Mouse (Mus musculus) intestine, embryonic 15.5 days (tissue): Measurements from ENCODE around the gene Htr7. TPM values are rescaled to one million over a fixed set of nuclear protein-coding genes. Genes with fewer than 3 reads are reported as not detected.

Source experiments
- ATAC-seq: fragments of 200-750 bp; cut with Nextera tagmentation; 2 replicates; pipeline ENCODE4 v1.8.0; 2017; ENCODE audit warnings: moderate TSS enrichment, moderate library complexity
- H3K27ac ChIP-seq: fragments of 300-500 bp; sonication (generic); 2 replicates; pipeline ENCODE4 v1.5.1; 2015; ENCODE audit warnings: mild to moderate bottlenecking, inconsistent platforms
- H3K27me3 ChIP-seq: fragments of 300-500 bp; sonication (generic); replicated peaks from 2 replicates; pipeline ENCODE4 v1.6.1; 2015; ENCODE audit warnings: inconsistent platforms
- H3K36me3 ChIP-seq: fragments of 300-500 bp; sonication (generic); 2 replicates; pipeline ENCODE4 v1.6.1; 2015; ENCODE audit warnings: inconsistent platforms
- H3K4me1 ChIP-seq: fragments of 300-500 bp; sonication (generic); replicated peaks from 2 replicates; pipeline ENCODE4 v1.6.1; 2015; ENCODE audit warnings: inconsistent platforms
- H3K4me2 ChIP-seq: fragments of 300-500 bp; sonication (generic); replicated peaks from 2 replicates; pipeline ENCODE4 v1.6.1; 2015; ENCODE audit warnings: mild to moderate bottlenecking, inconsistent platforms
- H3K4me3 ChIP-seq: fragments of 300-500 bp; sonication (generic); replicated peaks from 2 replicates; pipeline ENCODE4 v1.5.1; 2015; ENCODE audit warnings: inconsistent platforms
- H3K9ac ChIP-seq: fragments of 300-500 bp; sonication (generic); 2 replicates; pipeline ENCODE4 v1.6.1; 2015; ENCODE audit warnings: inconsistent platforms
- H3K9me3 ChIP-seq: fragments of 300-500 bp; sonication (generic); 2 replicates; pipeline ENCODE4 v1.6.1; 2016; ENCODE audit warnings: inconsistent platforms
- WGBS: fragments of 180-500 bp; shearing (Covaris S2); methylation state at CpG from one replicate; pipeline ENCODE4 v1.1.7; 2015; 5-methylcytosine and 5-hydroxymethylcytosine counted together
- polyA plus RNA-seq: library from polyadenylated mRNA; unstranded; fragments of >200 nt; fragmentation: Nextera tagmentation; extraction: Ambion mirVana; gene quantifications from 2 replicates; pipeline ENCODE4 v1.2.1, GENCODE M21; 2015

The Htr7 gene
- polyA plus RNA-seq, 1 experiment from 2014 or later, result 0.06 TPM

DNA sequence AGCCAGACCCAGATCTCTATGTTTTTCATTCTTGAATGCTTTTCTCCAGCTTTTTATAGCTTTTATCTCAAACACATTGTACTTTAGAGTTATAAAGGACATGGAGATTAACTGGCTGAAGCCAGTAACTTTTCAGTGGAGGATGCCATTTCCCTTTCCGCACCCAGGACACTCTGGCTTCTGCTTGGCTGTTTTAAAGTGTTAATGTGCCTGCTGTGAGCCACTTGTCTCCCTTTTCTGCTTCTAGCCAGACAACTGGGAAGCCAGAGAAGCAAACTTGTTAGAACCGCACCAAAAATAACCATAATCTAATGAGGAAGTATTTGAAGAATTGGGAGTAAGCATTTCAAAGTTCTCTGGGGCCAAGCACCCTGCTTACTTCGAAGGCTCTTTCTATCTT lies 42.5 kb downstream of the Htr7 start:
- Histone ChIP-seq H3K27me3 (no peaks in the 10 kb centered on the region), H3K36me3 (no peaks in the 10 kb centered on the region), H3K4me3 (no peak overlapping the region), H3K4me1 (no peaks in the 10 kb centered on the region), H3K4me2 (no peak overlapping the region), H3K9me3 (no peaks in the 10 kb centered on the region), H3K27ac (no peak overlapping the region), H3K9ac (no peak overlapping the region)
- ATAC-seq, result no peak
- 24% methylated on average over 3 of the region's 3 CpGs for WGBS

DNA sequence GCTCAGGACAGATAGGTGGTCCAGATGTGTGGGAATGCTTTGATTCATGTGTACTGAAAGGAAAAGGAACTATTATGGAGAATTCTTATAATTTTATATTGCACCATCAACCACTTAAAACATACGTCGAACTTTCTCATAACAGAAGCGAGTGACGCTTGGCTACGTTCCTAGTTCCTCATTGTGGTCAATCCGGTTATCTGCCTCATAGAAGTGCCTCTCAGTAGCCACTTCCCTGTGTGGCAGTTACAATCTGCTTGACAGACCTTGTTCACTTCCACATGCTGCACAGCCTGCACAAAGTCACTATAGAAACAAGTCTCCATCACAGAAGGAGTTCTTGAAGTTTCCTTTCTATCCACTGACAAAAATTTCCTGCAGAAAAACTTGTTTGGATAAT lies 51.0 kb downstream of the Htr7 start:
- no peaks in the 10 kb centered on the region for H3K36me3 ChIP-seq
- no peaks in the 10 kb centered on the region for H3K4me1 ChIP-seq
- H3K9ac ChIP-seq, result no peak overlapping the region
- ATAC-seq, result no peak
- no peaks in the 10 kb centered on the region for H3K27me3 ChIP-seq
- no peak overlapping the region for H3K4me2 ChIP-seq
- no peak overlapping the region for H3K4me3 ChIP-seq
- H3K27ac ChIP-seq, result no peak overlapping the region
- WGBS, result 76% methylated on average over 6 of the region's 6 CpGs
- no peaks in the 10 kb centered on the region for H3K9me3 ChIP-seq

DNA sequence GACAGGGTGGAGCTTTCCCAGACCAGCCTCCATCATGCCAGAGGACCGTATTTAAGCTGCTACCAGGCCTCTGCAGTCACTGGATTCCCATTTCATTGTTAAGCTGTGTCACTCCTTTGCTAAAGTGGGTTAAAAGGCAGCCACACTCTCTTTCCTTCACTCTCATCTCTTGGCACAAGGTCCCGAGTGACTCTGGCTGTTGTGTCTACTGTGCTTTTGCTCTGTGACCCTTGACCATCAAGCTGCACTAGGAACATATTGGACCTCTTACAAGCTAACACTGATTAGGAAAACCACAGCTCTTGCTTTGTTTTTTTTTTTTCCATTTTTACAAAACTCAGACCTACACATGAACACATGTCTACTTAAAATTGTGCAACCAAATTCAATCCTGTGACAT lies 52.3 kb downstream of the Htr7 start:
- Histone ChIP-seq H3K27ac (no peak overlapping the region), H3K36me3 (no peaks in the 10 kb centered on the region), H3K4me3 (no peak overlapping the region), H3K4me2 (no peak overlapping the region), H3K9ac (no peak overlapping the region), H3K9me3 (no peaks in the 10 kb centered on the region), H3K27me3 (no peaks in the 10 kb centered on the region), H3K4me1 (no peaks in the 10 kb centered on the region)
- ATAC-seq, result no peak
- WGBS, result 62% methylated on average over 2 of the region's 2 CpGs

DNA sequence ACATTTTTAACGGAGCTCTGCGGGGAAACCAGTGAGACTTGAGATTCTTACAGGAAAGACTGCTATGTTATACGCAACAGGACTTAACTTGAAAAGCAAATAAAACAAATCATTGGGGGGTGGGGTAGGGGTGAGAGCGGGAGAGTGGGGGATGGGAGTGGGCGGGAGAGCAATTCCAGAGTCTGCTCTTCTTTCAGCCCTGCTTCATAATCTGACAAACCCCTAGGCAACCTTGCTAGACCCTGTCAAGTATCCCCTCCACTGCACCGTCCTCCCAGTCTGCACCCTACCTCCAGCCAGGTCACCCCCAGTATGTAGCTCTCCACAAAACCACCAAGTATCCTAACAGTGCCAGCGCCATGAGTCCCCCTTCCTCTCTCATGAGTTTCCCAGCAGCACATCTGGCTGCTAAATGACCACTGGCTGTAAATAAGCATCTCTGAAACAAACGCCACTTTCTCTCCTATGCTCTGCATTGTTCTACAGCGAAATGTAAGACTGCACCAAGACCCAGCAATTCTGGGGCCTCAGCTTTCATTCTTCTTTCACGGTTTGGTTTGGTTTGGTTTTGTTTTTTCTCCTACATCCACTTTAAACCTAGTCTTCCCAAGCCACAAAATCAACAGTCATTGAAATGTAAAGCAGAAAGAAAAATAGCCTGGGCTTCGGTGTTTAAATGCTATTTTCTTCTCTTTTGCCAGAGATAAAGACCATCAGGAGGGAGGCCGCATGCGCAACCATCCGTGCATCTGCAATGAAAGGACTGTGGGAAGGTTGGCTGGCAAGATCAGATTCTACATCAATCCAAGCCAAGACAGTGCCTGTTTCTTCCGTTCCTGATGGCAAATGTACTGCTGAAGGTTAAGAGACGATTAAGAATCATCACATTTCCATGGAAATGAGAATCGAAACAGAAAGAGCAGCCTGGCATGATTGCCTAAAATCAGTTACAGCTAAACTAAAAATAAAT lies 54.5 kb downstream of the Htr7 start:
- H3K9me3 ChIP-seq, result no peaks in the 10 kb centered on the region
- H3K36me3 ChIP-seq, result no peaks in the 10 kb centered on the region
- no peaks in the 10 kb centered on the region for H3K27me3 ChIP-seq
- H3K4me1 ChIP-seq, result no peaks in the 10 kb centered on the region
- H3K4me3 ChIP-seq, result no peak overlapping the region
- H3K4me2 ChIP-seq, result no peak overlapping the region
- ATAC-seq, result no peak
- H3K27ac ChIP-seq, result no peak overlapping the region
- 52% methylated on average over 17 of the region's 17 CpGs for WGBS
- no peak overlapping the region for H3K9ac ChIP-seq

DNA sequence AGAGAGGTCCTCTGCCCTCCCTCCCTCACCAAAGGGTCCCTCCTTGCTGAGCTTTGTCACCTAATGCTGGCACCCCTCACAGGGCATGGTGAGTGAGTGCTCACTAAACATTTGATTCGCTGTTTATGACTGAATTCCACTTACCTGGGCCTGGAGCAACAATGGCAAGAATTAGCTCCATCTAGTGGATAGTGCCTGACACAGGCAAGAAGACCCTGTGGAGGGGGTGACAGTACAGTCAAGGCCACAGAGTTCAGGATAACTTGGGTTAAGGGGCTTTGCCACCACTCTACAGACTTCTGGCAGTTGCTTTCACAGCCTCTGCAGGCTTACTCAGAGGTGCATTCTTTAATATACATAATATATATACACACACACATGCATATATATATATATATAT lies 55.8 kb downstream of the Htr7 start:
- Histone ChIP-seq H3K36me3 (no peaks in the 10 kb centered on the region), H3K27me3 (no peaks in the 10 kb centered on the region), H3K4me2 (no peak overlapping the region), H3K27ac (no peak overlapping the region), H3K4me3 (no peak overlapping the region), H3K9ac (no peak overlapping the region), H3K9me3 (no peaks in the 10 kb centered on the region), H3K4me1 (no peaks in the 10 kb centered on the region)
- no peak for ATAC-seq
- WGBS, result 40% methylated on average over 1 of the region's 1 CpGs

DNA sequence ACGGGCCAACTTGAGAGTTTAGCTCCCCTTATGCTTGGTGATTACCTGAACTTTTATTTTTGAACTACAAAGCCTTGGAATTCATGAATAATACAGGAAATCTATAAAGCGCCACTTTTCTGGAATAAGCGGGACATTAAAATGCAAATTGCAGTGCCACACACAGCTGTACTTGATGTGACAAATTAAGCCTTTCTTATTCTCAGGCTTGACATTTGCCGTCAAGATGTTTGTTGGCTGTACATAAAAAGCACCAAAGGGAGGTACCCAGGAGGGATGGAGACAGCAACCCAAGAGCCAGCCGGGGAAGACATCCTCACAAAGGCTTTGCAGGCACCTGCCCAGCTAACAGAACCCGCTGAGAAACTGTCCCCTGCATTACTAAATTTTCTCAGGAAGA lies 56.4 kb downstream of the Htr7 start:
- Histone ChIP-seq H3K27ac (no peak overlapping the region), H3K4me3 (no peak overlapping the region), H3K9ac (no peak overlapping the region), H3K4me1 (no peaks in the 10 kb centered on the region), H3K27me3 (no peaks in the 10 kb centered on the region), H3K4me2 (no peak overlapping the region), H3K36me3 (no peaks in the 10 kb centered on the region), H3K9me3 (no peaks in the 10 kb centered on the region)
- WGBS, result 89% methylated on average over 6 of the region's 6 CpGs
- ATAC-seq, result no peak

DNA sequence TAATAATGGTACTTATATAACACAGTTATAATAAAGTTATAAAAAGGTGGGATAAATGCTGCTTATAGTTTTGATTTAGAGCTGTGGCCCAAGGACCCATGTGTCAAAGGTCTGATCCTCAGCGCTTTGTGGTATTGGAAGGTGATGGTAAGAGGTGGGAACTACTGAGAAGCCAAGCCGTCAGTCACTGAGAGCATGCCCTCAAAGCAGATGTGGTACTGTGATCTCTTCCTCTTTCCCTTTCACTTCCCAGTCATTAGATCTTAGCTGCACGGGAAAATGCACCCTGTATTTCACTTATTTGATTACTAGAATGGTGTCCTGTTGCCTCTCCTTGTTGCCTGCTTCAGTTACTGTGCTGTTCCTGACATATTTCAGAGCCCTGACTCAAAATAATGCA lies 59.9 kb downstream of the Htr7 start:
- no peaks in the 10 kb centered on the region for H3K27me3 ChIP-seq
- H3K9ac ChIP-seq, result no peak overlapping the region
- H3K36me3 ChIP-seq, result no peaks in the 10 kb centered on the region
- H3K27ac ChIP-seq, result no peak overlapping the region
- ATAC-seq, result no peak
- no peak overlapping the region for H3K4me2 ChIP-seq
- no peaks in the 10 kb centered on the region for H3K9me3 ChIP-seq
- H3K4me1 ChIP-seq, result no peaks in the 10 kb centered on the region
- H3K4me3 ChIP-seq, result no peak overlapping the region
- 68% methylated on average over 3 of the region's 3 CpGs for WGBS

DNA sequence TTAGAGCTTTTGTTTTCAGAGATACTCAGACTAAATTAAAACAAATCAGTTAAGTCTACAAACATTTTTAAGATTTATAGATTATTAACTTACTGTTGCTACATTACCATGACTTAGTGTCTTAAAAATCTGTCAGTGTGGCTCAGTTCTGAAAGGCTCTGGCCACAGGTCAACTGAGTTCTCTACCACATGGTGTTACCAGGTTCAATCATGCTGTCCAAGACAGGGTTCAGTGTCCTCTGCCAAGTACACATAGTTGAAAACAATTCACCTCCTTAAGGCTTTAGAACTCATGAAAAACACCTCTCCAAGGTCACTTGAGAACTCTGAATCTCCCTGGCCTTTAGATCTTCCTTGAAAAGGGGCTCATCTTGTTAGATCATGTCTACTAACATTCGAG lies 69.8 kb downstream of the Htr7 start:
- Histone ChIP-seq H3K27ac (no peak overlapping the region), H3K9me3 (no peaks in the 10 kb centered on the region), H3K4me3 (no peak overlapping the region), H3K4me1 (no peaks in the 10 kb centered on the region), H3K36me3 (no peaks in the 10 kb centered on the region), H3K27me3 (no peaks in the 10 kb centered on the region), H3K9ac (no peak overlapping the region), H3K4me2 (no peak overlapping the region)
- ATAC-seq, result no peak
- 77% methylated on average over 1 of the region's 1 CpGs for WGBS

DNA sequence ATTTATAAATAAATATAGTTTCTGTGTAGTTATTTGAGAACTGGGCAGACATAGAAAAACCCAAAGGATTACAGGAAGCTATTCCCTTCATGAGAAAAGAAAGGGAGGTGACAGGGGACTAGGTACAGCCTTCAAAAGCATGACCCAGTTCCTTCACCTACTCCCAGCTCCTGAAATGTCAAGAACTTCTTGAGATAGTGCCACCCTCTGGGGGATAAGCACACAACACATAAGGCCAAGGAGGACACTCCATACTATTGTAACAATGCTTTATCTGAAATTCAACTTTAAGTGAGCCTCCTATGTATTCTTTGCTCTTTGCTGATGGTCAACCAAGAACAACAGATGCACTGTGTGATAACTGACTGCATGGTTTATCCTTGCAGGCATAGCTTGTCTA lies 82.6 kb downstream of the Htr7 start:
- no peak for ATAC-seq
- Histone ChIP-seq H3K27ac (no peak overlapping the region), H3K4me2 (no peak overlapping the region), H3K36me3 (no peaks in the 10 kb centered on the region), H3K9ac (no peak overlapping the region), H3K4me3 (no peak overlapping the region), H3K4me1 (no peaks in the 10 kb centered on the region), H3K9me3 (no peaks in the 10 kb centered on the region), H3K27me3 (no peaks in the 10 kb centered on the region)

DNA sequence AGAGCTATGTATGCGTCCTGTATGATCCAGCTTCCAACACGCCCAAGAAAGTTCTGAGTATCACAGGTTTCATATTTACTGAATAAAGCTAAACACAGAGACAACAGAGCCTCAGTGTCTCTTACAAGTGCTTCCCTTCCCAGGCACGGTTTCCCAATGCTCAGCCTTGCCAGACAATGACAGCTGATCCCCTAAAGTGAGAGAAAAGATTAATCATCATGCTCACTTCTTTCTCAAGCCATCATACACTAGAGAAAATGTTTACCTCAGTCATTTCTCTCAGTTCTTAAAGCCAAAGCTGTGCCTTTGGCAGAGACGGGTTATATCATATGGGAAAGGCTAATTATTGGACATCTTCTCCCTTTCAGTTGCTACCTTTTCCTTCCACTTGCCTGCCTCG lies 99.7 kb downstream of the Htr7 start:
- H3K4me3 ChIP-seq, result no peak overlapping the region
- no peak overlapping the region for H3K9ac ChIP-seq
- WGBS, result 81% methylated on average over 5 of the region's 5 CpGs
- H3K27me3 ChIP-seq, result no peaks in the 10 kb centered on the region
- no peaks in the 10 kb centered on the region for H3K36me3 ChIP-seq
- no peak for ATAC-seq
- H3K4me2 ChIP-seq, result no peak overlapping the region
- no peaks in the 10 kb centered on the region for H3K4me1 ChIP-seq
- no peaks in the 10 kb centered on the region for H3K9me3 ChIP-seq
- no peak overlapping the region for H3K27ac ChIP-seq

DNA sequence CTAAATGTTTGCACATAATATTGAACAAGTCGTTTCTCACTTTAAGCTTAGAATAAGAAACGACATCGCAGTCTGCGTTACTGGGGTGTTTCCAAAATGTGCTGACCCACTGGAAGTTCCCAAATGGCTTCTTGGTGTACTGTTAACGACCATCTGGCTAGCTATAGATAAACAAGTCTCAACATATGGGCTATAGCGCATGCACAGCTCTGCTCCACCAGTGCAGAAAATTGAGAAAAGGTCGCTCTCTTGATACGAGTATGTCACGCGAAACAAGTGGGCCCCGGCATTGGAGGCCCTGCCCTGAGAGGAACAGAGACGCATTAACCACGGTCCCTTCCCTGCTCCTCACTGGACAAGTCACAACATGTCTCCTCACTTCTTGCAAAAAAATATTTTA lies 101.6 kb downstream of the Htr7 start:
- WGBS, result 82% methylated on average over 13 of the region's 13 CpGs
- no peaks in the 10 kb centered on the region for H3K9me3 ChIP-seq
- no peaks in the 10 kb centered on the region for H3K4me1 ChIP-seq
- no peaks in the 10 kb centered on the region for H3K36me3 ChIP-seq
- no peak overlapping the region for H3K4me2 ChIP-seq
- H3K4me3 ChIP-seq, result no peak overlapping the region
- no peak for ATAC-seq
- H3K9ac ChIP-seq, result no peak overlapping the region
- no peak overlapping the region for H3K27ac ChIP-seq
- no peaks in the 10 kb centered on the region for H3K27me3 ChIP-seq

DNA sequence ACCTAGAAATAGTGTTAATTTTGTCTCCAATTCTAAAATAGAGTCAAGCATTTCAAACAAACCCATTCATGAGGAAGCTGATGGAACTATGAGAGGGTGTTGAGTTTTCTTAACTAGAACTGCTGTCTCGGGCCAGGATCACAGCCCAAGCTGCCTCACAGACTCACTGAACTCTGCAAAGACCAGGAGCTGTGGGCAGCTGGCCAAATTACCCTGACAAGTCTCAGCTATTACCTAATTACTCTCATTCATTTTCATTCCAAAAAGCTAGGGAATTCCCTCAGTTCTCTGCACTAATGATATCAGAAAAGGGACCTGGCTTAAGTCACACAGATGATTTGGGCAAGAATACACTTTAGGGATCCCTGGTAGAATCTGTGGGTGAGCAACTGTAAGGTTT lies 107.4 kb downstream of the Htr7 start:
- Histone ChIP-seq H3K36me3 (no peaks in the 10 kb centered on the region), H3K27me3 (no peaks in the 10 kb centered on the region), H3K9me3 (no peaks in the 10 kb centered on the region), H3K4me1 (no peaks in the 10 kb centered on the region), H3K9ac (no peak overlapping the region), H3K4me3 (no peak overlapping the region), H3K27ac (no peak overlapping the region), H3K4me2 (no peak overlapping the region)
- ATAC-seq, result no peak
- 63% methylated on average over 1 of the region's 1 CpGs for WGBS

DNA sequence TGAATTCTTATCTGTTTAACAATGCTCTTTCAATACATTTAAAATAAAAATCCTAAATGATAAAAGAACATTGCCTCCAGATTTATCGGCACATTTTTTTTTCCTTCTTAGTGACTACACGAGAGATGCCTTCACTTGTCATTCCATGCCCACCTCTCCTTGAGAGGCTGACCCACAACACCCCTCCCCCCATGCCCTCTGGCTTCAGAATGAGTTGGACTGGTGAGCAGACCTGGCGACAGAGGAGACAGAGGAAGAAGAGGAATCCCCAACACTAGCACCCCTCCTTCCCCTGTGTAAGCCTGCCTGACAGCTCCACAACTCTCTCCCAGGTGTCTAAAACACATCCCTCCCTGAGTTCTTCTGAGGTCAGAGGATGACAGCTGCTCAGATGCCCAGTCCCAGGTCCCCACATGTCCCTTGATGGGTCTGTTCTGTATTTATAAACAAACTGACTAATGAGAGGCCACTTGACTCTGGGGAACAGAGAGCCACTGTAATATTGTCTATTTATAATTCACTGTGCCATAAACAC lies 132.3 kb downstream of the Htr7 start:
- Histone ChIP-seq H3K27ac (no peak overlapping the region), H3K4me1 (no peaks in the 10 kb centered on the region), H3K27me3 (no peaks in the 10 kb centered on the region), H3K36me3 (no peaks in the 10 kb centered on the region), H3K4me2 (no peak overlapping the region), H3K4me3 (no peak overlapping the region), H3K9me3 (no peaks in the 10 kb centered on the region), H3K9ac (no peak overlapping the region)
- 56% methylated on average over 3 of the region's 3 CpGs for WGBS
- ATAC-seq, result no peak
